Mouse (Mus musculus) induced T-regulatory cell, adult 2 months (primary cell): ENCODE measurements around the gene Lep.

Experiments
- DNase-seq: peaks from one replicate; pipeline ENCODE4 v3.0.0-alpha.2; 2012; ENCODE audit warnings: low read depth

Gene Lep

DNA sequence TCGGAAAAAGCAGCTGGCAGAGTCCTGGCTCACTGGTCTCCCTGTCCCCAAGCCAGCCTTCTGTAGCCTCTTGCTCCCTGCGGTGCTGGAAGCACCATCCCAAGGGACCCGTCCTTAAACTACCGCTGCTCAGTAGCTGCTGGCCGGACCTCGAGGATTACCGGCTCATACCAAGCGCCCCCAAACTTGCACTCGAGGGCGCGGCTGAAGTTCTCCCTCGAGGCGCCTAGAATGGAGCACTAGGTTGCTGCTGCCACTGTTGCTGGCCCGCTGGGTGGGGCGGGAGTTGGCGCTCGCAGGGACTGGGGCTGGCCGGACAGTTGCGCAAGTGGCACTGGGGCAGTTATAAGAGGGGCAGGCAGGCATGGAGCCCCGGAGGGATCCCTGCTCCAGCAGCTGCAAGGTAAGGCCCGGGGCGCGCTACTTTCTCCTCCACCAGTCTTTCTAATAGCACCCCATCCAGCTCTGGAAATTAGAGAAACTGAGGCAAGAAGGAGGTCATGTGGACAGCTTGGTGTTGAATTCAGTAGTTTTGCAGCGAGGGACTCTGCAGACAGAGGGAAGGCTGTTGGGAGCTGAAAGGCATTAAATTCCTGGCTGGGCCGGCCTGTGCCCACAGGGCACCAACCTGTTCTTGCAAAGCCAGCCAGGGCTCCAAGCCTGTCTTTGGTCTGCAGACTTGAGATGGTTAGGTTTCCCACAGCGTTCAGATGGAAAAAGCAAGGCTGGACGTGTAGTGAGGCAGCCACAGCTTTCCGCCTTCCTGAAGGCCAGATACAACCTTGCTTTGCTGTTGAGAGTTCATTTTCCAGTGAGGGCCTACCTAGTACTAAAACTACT, at the start of gene Lep:
Lep (plus strand) TSS at position 375 of the 840 bp plus-strand sequence.
- no peak for DNase-seq

- DNase-seq, result no peak
Observed at GRCm38 (mm10) chr6:29011651-29012050, 48.4 kb upstream of the Lep start.

DNA sequence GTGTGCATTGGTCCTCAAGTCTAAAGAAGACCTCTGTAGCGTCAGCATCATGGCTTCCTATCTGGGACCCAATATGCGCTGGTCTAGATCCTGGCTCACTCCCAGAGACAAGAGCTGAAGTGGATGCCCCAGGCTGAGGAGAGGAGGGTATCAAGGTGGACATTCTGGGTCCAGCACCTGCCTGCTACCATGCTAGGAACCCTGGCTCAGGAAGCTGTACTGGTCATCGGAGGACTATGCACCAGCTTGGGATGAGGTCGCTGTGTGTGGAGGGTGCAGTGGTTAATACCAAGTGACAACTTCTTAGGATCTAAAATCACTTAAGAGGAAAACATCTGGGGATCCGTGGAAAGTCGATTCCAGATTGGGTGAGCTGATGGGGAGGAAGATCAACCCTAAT, 46.8 kb upstream of the Lep start:
- no peak for DNase-seq

- DNase-seq, result no peak
Observed at GRCm38 (mm10) chr6:29016891-29017412, 43.1 kb upstream of the Lep start.

DNA sequence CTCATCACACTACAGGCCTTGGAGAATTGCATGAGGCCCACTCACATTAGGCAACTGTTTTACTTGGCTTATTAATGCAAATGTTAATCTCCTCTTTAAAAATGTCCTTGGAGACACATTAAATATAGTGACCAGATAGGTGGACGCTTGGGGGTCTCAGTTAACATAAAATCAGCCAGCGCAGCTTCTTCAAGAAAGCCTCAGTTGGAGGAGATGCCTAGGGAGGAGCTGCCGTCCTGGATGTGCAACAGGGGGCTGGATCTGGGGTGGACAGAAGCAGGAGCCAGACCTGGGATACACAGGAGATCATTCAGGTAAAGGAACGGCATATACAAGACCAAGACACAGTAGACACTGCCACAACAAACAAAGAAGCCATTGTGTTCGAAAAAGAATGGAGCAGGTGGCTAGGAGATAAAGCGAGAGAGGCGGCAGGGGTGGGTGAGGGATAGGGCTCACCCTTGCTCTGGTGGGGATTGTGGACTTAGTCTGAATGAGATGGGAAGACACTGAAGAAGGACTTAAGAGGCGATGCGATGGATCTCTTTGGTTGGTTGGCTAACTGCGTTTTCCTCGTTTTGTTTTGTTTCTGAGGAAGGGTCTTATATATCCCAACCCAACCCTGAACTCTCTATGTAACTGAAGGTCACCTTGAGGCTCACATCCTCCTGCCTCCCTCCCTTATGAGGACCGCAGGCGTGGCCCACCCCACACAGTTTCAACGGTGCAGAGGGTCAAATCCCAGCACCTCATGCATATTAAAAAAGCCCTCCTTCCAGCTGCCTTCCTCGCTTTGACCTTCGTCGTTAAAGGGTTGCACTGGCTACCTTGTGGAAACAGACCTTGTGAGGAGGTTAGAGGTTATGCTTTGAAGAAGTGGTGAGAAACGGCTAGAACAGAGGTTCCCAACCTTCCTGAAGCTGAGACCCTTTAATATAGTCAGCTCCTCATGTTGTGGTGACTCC, 40.0 kb upstream of the Lep start:
- DNase-seq, result no peak

- DNase-seq, result no peak
Observed at GRCm38 (mm10) chr6:29020937-29021336, 39.1 kb upstream of the Lep start.

DNA sequence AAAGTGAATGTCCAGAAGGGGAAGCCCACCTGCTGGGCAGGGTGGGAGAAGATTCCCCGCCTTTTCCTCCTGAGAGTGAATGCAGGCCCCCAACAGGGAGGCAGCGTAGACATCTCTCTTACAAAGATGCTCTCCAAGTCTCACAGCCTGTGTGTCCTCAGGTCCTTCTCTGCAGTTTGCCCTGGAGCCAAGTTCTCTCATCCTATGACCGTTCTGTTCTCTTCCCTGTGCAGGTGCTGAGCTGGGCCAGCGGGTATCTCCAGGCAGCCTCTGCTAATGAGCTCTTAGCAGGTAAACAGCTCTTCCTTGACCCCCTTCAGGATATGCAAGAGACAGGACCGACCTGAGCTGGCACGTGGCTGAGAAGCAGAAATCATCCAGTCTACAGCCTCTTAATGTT, 38.5 kb upstream of the Lep start:
- DNase-seq, result no peak

GRCm38 (mm10) chr6:29022115-29022514, 37.9 kb upstream of the Lep start:
- DNase-seq, result no peak

- DNase-seq, result peak; percentile 70
Observed at GRCm38 (mm10) chr6:29023206-29023967, 36.6 kb upstream of the Lep start.

DNA sequence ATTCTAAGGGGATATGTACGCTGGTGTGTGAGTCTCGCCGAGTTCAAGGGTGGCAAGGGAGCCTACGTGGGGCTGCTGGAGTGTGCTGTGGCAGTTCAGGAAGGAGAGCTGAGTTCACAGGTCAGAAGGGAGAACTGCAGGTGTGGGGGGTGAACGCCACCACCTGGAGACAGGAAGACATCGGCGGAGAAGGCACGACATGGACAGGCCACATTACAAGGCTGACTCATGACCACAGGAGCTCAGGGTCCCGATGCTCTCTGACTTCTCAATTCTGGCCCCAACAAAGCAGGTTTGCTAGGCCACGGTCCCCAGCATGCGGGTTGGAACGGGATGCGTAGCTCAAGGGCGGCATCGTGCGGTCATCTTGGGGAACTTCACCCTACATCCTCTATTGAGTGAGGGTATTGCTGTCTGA, 36.0 kb upstream of the Lep start:
- peak; percentile 80 for DNase-seq

DNA sequence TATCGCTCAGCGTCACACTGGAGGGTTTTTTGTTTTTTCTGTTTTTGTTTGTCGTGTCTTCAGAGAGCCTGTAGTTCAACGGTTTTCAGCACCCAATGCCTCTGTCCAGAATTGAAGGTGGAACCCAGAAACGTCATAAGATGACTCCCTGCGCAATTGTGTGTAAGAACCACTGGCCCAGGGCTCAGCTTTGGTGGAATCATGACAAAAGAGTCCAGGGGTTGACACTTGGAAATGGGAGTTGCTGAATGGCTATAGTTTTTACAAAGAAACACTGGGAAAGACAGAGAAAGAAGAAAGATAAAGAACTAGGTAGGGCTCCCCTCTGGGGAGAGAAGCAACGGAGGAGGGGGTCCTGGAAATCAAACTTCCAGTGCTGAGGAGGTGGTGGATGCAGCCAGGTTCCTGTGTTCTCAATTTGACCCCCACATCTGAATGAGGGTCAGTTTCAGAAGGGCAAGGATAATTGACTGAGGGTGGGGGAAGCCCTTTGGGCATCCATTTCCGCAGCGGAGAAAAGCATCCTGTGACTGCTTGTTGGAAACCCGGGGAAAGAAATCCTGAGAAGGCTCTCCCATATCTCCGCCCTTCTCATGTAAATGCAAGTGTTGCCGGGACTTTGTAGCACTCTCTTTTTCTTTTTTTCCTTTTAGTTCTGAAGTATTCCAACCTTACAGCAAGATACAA, 34.1 kb upstream of the Lep start:
- DNase-seq, result no peak

DNA sequence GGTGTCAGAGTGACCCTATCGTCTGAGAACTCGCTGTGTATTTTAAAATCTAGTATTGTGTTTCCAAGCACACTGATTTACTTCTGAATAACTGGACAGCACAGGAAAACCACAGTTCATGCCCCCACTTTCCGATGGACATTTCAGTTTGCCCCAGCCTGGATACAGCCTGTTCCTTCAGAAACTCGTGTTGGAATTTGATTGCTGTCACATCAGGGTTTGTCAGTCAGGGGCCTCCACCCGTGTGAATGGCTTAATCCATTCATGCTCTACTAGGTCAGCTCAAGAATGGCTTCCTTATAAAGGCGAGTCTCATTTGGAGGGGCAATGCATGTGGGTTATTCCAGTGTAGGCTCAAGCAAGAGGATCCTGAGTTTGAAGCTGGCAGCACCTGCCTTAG, 33.3 kb upstream of the Lep start:
- DNase-seq, result no peak

- DNase-seq, result no peak
Observed at GRCm38 (mm10) chr6:29028129-29028528, 31.9 kb upstream of the Lep start.

- DNase-seq, result no peak
Observed at GRCm38 (mm10) chr6:29029521-29029920, 30.5 kb upstream of the Lep start.

- no peak for DNase-seq
Observed at GRCm38 (mm10) chr6:29031216-29031615, 28.8 kb upstream of the Lep start.

- DNase-seq, result no peak
Observed at GRCm38 (mm10) chr6:29031704-29032310, 28.2 kb upstream of the Lep start.

- no peak for DNase-seq
Observed at GRCm38 (mm10) chr6:29032411-29032810, 27.6 kb upstream of the Lep start.

GRCm38 (mm10) chr6:29033981-29034646, 25.9 kb upstream of the Lep start:
- DNase-seq, result no peak

DNA sequence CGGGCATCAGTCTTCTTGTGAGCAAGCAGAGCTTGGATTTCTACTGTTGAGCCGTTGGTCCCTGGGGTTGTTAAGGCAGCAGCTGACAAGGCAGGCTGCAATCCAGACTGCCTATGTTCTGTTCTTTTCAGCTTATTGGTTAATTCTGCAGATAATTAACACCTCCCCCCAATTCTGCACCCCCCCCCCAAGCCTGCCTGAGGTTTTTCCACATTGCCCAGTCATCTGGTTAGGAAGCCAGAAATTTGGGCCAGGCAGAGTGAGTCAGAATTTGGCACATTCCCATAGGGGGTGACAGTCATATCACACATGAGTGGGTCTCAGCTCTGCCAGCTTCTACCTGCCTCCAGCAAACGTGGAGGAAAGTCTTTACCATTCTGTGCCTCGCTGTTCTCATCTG, 23.3 kb upstream of the Lep start:
- no peak for DNase-seq

GRCm38 (mm10) chr6:29040266-29040665, 19.8 kb upstream of the Lep start:
- DNase-seq, result no peak
